Mouse (Mus musculus) liver, postnatal 0 days (tissue): Measurements from ENCODE around the gene Zbtb1. TPM values are rescaled to one million over a fixed set of nuclear protein-coding genes. Genes with fewer than 3 reads are reported as not detected.
A peak's percentile ranks its signal among the peaks of the same experiment; 100 is the strongest.

Experiments
- ATAC-seq: fragments of 200-750 bp; cut with Nextera tagmentation; 2 replicates; pipeline ENCODE4 v1.8.0; 2017; ENCODE audit warnings: mild to moderate bottlenecking, moderate library complexity
- DNase-seq: peaks from one replicate; pipeline ENCODE4 v3.0.0-alpha.2; 2016
- H3K27ac ChIP-seq: fragments of 300-500 bp; sonication (generic); 2 replicates; pipeline ENCODE4 v1.5.1; 2014; ENCODE audit warnings: antibody characterized with exemption, moderate library complexity, mild to moderate bottlenecking, low read depth
- H3K27me3 ChIP-seq: fragments of 300-500 bp; sonication (generic); 2 replicates; pipeline ENCODE4 v1.6.1; 2014; ENCODE audit warnings: low read length, control low read depth, mixed read lengths; ENCODE audit not compliant: insufficient read depth
- H3K36me3 ChIP-seq: fragments of 300-500 bp; sonication (generic); replicated peaks from 2 replicates; pipeline ENCODE4 v1.6.1; 2014; ENCODE audit warnings: mild to moderate bottlenecking, control low read depth, low read length, moderate library complexity, mixed read lengths; ENCODE audit not compliant: insufficient read depth
- H3K4me1 ChIP-seq: fragments of 300-500 bp; sonication (generic); 2 replicates; pipeline ENCODE4 v1.6.1; 2014; ENCODE audit warnings: antibody characterized with exemption, mild to moderate bottlenecking, control low read depth; ENCODE audit not compliant: insufficient read depth
- H3K4me2 ChIP-seq: fragments of 300-500 bp; sonication (generic); 2 replicates; pipeline ENCODE4 v1.6.1; 2014; ENCODE audit warnings: low read depth, mild to moderate bottlenecking, low read length, moderate library complexity, mixed read lengths
- H3K4me3 ChIP-seq: fragments of 300-500 bp; sonication (generic); 2 replicates; pipeline ENCODE4 v1.5.1; 2014; ENCODE audit warnings: low read depth, low read length
- H3K9ac ChIP-seq: fragments of 300-500 bp; sonication (generic); replicated peaks from 2 replicates; pipeline ENCODE4 v1.6.1; 2014; ENCODE audit warnings: mild to moderate bottlenecking, moderate library complexity
- H3K9me3 ChIP-seq: fragments of 300-500 bp; sonication (generic); 2 replicates; pipeline ENCODE4 v1.6.1; 2016; ENCODE audit warnings: mild to moderate bottlenecking, control low read depth, low read length, mixed read lengths
- CTCF ChIP-seq: sonication (generic); IDR thresholded peaks from 2 replicates; pipeline ENCODE4 v1.5.1; 2016; ENCODE audit warnings: antibody characterized with exemption, low read depth
- EP300 ChIP-seq: IDR thresholded peaks from 2 replicates; pipeline ENCODE4 v1.6.1; 2016; ENCODE audit warnings: antibody characterized with exemption, low read depth, mild to moderate bottlenecking
- WGBS: fragments of 180-500 bp; shearing (Covaris S2); extraction: QIAGEN DNeasy Blood & Tissue Kit; methylation state at CpG from one replicate; pipeline ENCODE4 v1.1.7; 2014; ENCODE audit not compliant: insufficient replicate concordance; 5-methylcytosine and 5-hydroxymethylcytosine counted together
- polyA plus RNA-seq: library from polyadenylated mRNA; unstranded; fragments of >200 nt; fragmentation: Nextera tagmentation; extraction: Ambion mirVana; gene quantifications from 2 replicates; pipeline ENCODE4 v1.2.1, GENCODE M21; 2015

Zbtb1 gene
- polyA plus RNA-seq, 1 experiment from 2014 or later: 2.6 TPM

DNA sequence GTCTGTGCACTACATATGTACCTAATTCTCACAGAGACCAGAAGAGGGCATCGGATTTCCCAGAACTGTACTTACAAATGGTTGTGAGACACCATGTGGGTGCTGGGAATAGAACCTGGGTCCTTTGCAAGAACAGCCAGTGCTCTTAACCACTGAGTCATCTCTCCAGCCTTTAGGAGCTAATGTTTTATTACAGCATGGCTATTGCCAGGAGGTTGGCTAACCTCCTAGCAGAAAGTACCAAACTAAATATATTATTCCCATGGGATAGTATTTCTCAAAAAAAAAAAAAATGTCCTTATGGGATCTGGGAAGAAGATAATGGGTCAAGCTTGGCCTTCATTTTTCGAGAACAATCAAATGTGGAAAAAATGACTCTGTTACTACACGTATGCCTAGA, 55.2 kb downstream of the Zbtb1 start:
- Histone ChIP-seq H3K27me3 (no peaks in the 10 kb centered on the region), H3K9ac (no peak overlapping the region), H3K4me1 (no peaks in the 10 kb centered on the region; the same call in 1 of the 2 replicates), H3K4me3 (no peak overlapping the region), H3K27ac (no peak overlapping the region), H3K9me3 (no peaks in the 10 kb centered on the region), H3K4me2 (no peak overlapping the region), H3K36me3 (no peaks in the 10 kb centered on the region)
- ATAC-seq (no peak), DNase-seq (no peak)
- no peak for TF ChIP-seq EP300
- TF ChIP-seq CTCF: no peak
- 80% methylated on average over 3 of the region's 3 CpGs for WGBS

- DNase-seq (no peak), ATAC-seq (no peak)
- H3K4me2 ChIP-seq: no peak overlapping the region
- no peaks in the 10 kb centered on the region; the same call in 1 of the 2 replicates for H3K4me1 ChIP-seq
- H3K9me3 ChIP-seq: no peaks in the 10 kb centered on the region
- no peaks in the 10 kb centered on the region for H3K36me3 ChIP-seq
- H3K27ac ChIP-seq: no peak overlapping the region
- H3K27me3 ChIP-seq: no peaks in the 10 kb centered on the region
- TF ChIP-seq EP300 (no peak), CTCF (no peak)
- 63% methylated on average over 5 of the region's 5 CpGs for WGBS
- H3K4me3 ChIP-seq: no peak overlapping the region
- no peak overlapping the region for H3K9ac ChIP-seq
Measured at GRCm38 (mm10) chr12:76427546-76427945, 57.5 kb downstream of the Zbtb1 start.

GRCm38 (mm10) chr12:76430879-76431406, 60.9 kb downstream of the Zbtb1 start:
- DNase-seq: no peak

GRCm38 (mm10) chr12:76431431-76431830, 61.4 kb downstream of the Zbtb1 start:
- H3K36me3 ChIP-seq: no peaks in the 10 kb centered on the region
- peak; percentile 60 for DNase-seq
- WGBS: 54% methylated on average over 6 of the region's 6 CpGs
- TF ChIP-seq CTCF (no peak), EP300 (peak; percentile 33; the same call in 1 of the 2 replicates)
- peak overlapping the region; percentile 76 for H3K27ac ChIP-seq
- 0 out of 2 replicates have a peak overlapping the region, but pooled peaks have one; percentile 1 for H3K4me2 ChIP-seq
- ATAC-seq: peak; percentile 93
- no peak overlapping the region for H3K4me3 ChIP-seq
- H3K9me3 ChIP-seq: no peaks in the 10 kb centered on the region
- H3K4me1 ChIP-seq: peaks cover 5% of the 10 kb centered on the region
- no peak overlapping the region for H3K9ac ChIP-seq
- H3K27me3 ChIP-seq: 0 out of 2 replicates have a peak, but pooled peaks cover 4% of the 10 kb centered on the region

More at GRCm38 (mm10) chr12:76430879-76431406, 60.9 kb downstream of the Zbtb1 start:
- Histone ChIP-seq H3K4me1 (peaks cover 5% of the 10 kb centered on the region), H3K4me3 (no peak overlapping the region), H3K36me3 (no peaks in the 10 kb centered on the region), H3K27me3 (0 out of 2 replicates have a peak, but pooled peaks cover 4% of the 10 kb centered on the region), H3K9ac (no peak overlapping the region), H3K9me3 (no peaks in the 10 kb centered on the region), H3K27ac (peak overlapping the region; percentile 76), H3K4me2 (0 out of 2 replicates have a peak overlapping the region, but pooled peaks have one; percentile 1)
- WGBS: 39% methylated on average over 5 of the region's 5 CpGs
- peak; percentile 82 for ATAC-seq
- TF ChIP-seq EP300: no peak
- TF ChIP-seq CTCF: no peak

DNA sequence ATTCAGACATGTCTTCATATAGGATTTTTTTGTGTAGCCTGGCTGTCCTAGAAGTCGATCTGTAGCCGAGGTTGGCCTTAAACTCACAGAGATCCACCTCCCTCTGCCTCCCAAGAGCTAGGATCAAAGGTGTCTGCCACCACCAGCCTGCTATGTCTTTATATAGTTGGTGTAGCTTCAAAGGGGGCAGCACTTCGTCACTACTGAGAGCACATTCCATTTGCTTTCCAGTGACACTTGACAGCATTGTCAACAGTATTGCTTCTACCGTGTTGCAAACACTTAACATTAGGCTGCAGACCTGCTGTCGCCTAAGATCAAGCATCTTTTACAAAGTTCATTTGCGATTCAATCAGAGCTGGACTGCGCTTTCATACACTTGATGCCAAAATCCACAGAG, 64.0 kb downstream of the Zbtb1 start:
- peaks cover 4% of the 10 kb centered on the region; the same call in 1 of the 2 replicates for H3K27me3 ChIP-seq
- H3K4me3 ChIP-seq: no peak overlapping the region
- peaks cover 5% of the 10 kb centered on the region for H3K4me1 ChIP-seq
- ATAC-seq: no peak
- WGBS: 35% methylated on average over 7 of the region's 7 CpGs
- H3K9me3 ChIP-seq: no peaks in the 10 kb centered on the region
- no peak for DNase-seq
- no peak overlapping the region for H3K27ac ChIP-seq
- H3K9ac ChIP-seq: no peak overlapping the region
- TF ChIP-seq CTCF (no peak), EP300 (no peak)
- H3K4me2 ChIP-seq: no peak overlapping the region
- no peaks in the 10 kb centered on the region for H3K36me3 ChIP-seq

DNA sequence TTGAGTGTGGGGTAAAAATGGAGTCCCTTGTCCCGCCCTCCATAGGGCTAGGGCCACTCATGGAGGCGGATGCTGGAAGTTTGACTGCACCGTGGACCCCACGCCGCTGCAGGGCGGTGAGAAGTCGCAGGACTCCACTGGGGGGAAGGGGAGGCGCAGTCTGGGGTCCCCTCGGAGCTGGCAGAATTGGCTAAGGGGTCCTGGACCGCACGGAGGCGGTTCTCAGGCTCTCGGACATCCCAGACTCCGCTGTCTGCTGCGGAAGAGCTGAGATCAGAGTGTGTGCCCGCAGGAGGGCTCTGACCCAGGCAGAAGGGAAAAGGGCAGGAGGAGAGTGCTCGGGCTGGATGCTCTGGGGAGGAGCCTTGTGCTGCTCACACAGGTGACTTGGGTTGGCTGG, 65.0 kb downstream of the Zbtb1 start:
- H3K27ac ChIP-seq: no peak overlapping the region
- peak overlapping the region; percentile 54 for H3K4me2 ChIP-seq
- H3K4me3 ChIP-seq: peak overlapping the region; percentile 30
- ATAC-seq (no peak), DNase-seq (no peak)
- no peaks in the 10 kb centered on the region for H3K9me3 ChIP-seq
- H3K4me1 ChIP-seq: peaks cover 5% of the 10 kb centered on the region
- H3K36me3 ChIP-seq: no peaks in the 10 kb centered on the region
- TF ChIP-seq EP300 (no peak), CTCF (no peak)
- 0 out of 2 replicates have a peak overlapping the region, but pooled peaks have one; percentile 21 for H3K9ac ChIP-seq
- WGBS: 7% methylated on average over 17 of the region's 17 CpGs
- H3K27me3 ChIP-seq: peaks cover 4% of the 10 kb centered on the region; the same call in 1 of the 2 replicates
